Mouse (Mus musculus) heart, embryonic 15.5 days (tissue): ENCODE measurements around the gene Mpzl3. TPM values are rescaled to one million over a fixed set of nuclear protein-coding genes. Genes with fewer than 3 reads are reported as not detected.
A peak's percentile ranks its signal among the peaks of the same experiment; 100 is the strongest.

Experiments
- ATAC-seq: fragments of 200-750 bp; cut with Nextera tagmentation; replicated peaks from 2 replicates; pipeline ENCODE4 v1.8.0; 2017; ENCODE audit warnings: low read depth, moderate TSS enrichment; ENCODE audit not compliant: insufficient number of reproducible peaks, insufficient read depth, low FRiP score
- H3K27ac ChIP-seq: fragments of 300-500 bp; sonication (generic); 2 replicates; pipeline ENCODE4 v1.5.1; 2015; ENCODE audit warnings: mild to moderate bottlenecking, inconsistent platforms
- H3K27me3 ChIP-seq: fragments of 300-500 bp; sonication (generic); 2 replicates; pipeline ENCODE4 v1.6.1; 2015; ENCODE audit warnings: inconsistent platforms
- H3K36me3 ChIP-seq: fragments of 300-500 bp; sonication (generic); 2 replicates; pipeline ENCODE4 v1.6.1; 2015; ENCODE audit warnings: mild to moderate bottlenecking, inconsistent platforms
- H3K4me1 ChIP-seq: fragments of 300-500 bp; sonication (generic); replicated peaks from 2 replicates; pipeline ENCODE4 v1.6.1; 2015; ENCODE audit warnings: inconsistent platforms
- H3K4me2 ChIP-seq: fragments of 300-500 bp; sonication (generic); 2 replicates; pipeline ENCODE4 v1.6.1; 2015; ENCODE audit warnings: inconsistent platforms, mild to moderate bottlenecking, moderate library complexity
- H3K4me3 ChIP-seq: fragments of 300-500 bp; sonication (generic); 2 replicates; pipeline ENCODE4 v1.5.1; 2015; ENCODE audit warnings: mild to moderate bottlenecking, inconsistent platforms
- H3K9ac ChIP-seq: fragments of 300-500 bp; sonication (generic); 2 replicates; pipeline ENCODE4 v1.6.1; 2015; ENCODE audit warnings: mild to moderate bottlenecking, inconsistent platforms
- H3K9me3 ChIP-seq: fragments of 300-500 bp; sonication (generic); replicated peaks from 2 replicates; pipeline ENCODE4 v1.6.1; 2016; ENCODE audit warnings: inconsistent platforms
- WGBS: fragments of 180-500 bp; shearing (Covaris S2); methylation state at CpG from one replicate; pipeline ENCODE4 v1.1.7; 2015; ENCODE audit warnings: mixed read lengths; 5-methylcytosine and 5-hydroxymethylcytosine counted together
- polyA plus RNA-seq: library from polyadenylated mRNA; unstranded; fragments of >200 nt; fragmentation: Nextera tagmentation; extraction: Ambion mirVana; gene quantifications from 2 replicates; pipeline ENCODE4 v1.2.1, GENCODE M21; 2015

Mpzl3 gene
- polyA plus RNA-seq, 1 experiment from 2014 or later, result 1.4 TPM

GRCm38 (mm10) chr9:45122209-45122761, 67.3 kb downstream of the Mpzl3 start:
- Histone ChIP-seq H3K4me1 (peaks cover 12% of the 10 kb centered on the region), H3K4me3 (peak overlapping the region; percentile 29), H3K27ac (peak overlapping the region; percentile 45; the same call in 1 of the 2 replicates), H3K36me3 (no peaks in the 10 kb centered on the region), H3K27me3 (peaks cover 12% of the 10 kb centered on the region; the same call in 1 of the 2 replicates), H3K9me3 (no peaks in the 10 kb centered on the region), H3K9ac (0 out of 2 replicates have a peak overlapping the region, but pooled peaks have one; percentile 28), H3K4me2 (peak overlapping the region; percentile 65)
- ATAC-seq, result peak; percentile 63
- 21% methylated on average over 9 of the region's 9 CpGs for WGBS

- H3K27ac ChIP-seq, result no peak overlapping the region
Observed at GRCm38 (mm10) chr9:45125211-45125610, 70.2 kb downstream of the Mpzl3 start.

GRCm38 (mm10) chr9:45126941-45127340, 72.0 kb downstream of the Mpzl3 start:
- WGBS, result 57% methylated on average over 7 of the region's 7 CpGs
- ATAC-seq, result no peak
- Histone ChIP-seq H3K27ac (no peak overlapping the region), H3K4me3 (no peak overlapping the region), H3K27me3 (peaks cover 20% of the 10 kb centered on the region; the same call in 1 of the 2 replicates), H3K9ac (no peak overlapping the region), H3K4me1 (peaks cover 8% of the 10 kb centered on the region), H3K36me3 (no peaks in the 10 kb centered on the region), H3K4me2 (no peak overlapping the region), H3K9me3 (no peaks in the 10 kb centered on the region)

More at GRCm38 (mm10) chr9:45125211-45125610, 70.2 kb downstream of the Mpzl3 start:
- H3K4me1 ChIP-seq, result peaks cover 9% of the 10 kb centered on the region
- H3K27me3 ChIP-seq, result peaks cover 19% of the 10 kb centered on the region
- WGBS, result 88% methylated on average over 14 of the region's 14 CpGs
- no peak overlapping the region for H3K9ac ChIP-seq
- ATAC-seq, result no peak
- no peak overlapping the region for H3K4me3 ChIP-seq
- H3K4me2 ChIP-seq, result no peak overlapping the region
- H3K36me3 ChIP-seq, result no peaks in the 10 kb centered on the region
- H3K9me3 ChIP-seq, result no peaks in the 10 kb centered on the region

Other genes starting within 250 kb of the Mpzl3 start
- gene Kmt2a, start 173.9 kb upstream of the Mpzl3 start, polyA plus RNA-seq, result 9.3 and 10.1 TPM in 2 replicates
- 1,028 and 1,424 TPM in 2 replicates for gene Atp5l, start 134.4 kb upstream of the Mpzl3 start, polyA plus RNA-seq
- 14.7 and 17.6 TPM in 2 replicates for gene Ube4a, start 89.6 kb upstream of the Mpzl3 start, polyA plus RNA-seq
- gene Cd3g, start 74.8 kb upstream of the Mpzl3 start, polyA plus RNA-seq, result 5.5 and 64.7 TPM in 2 replicates
- 1.4 and 16.0 TPM in 2 replicates for gene Cd3d, start 73.4 kb upstream of the Mpzl3 start, polyA plus RNA-seq
- gene Cd3e, start 45.6 kb upstream of the Mpzl3 start, polyA plus RNA-seq, result 2.9 and 43.3 TPM in 2 replicates
- 1.1 and 7.4 TPM in 2 replicates for gene Mpzl2, start 15.4 kb upstream of the Mpzl3 start, polyA plus RNA-seq
- 0.19 and 0.71 TPM in 2 replicates for gene Jaml, start 24.0 kb downstream of the Mpzl3 start, polyA plus RNA-seq
- gene Scn2b, start 62.6 kb downstream of the Mpzl3 start, polyA plus RNA-seq, result 1.2 and 2.6 TPM in 2 replicates
- 0.16 and 1.2 TPM in 2 replicates for gene Scn4b, start 83.2 kb downstream of the Mpzl3 start, polyA plus RNA-seq
- not detected in 2 replicates for gene BC049352, start 126.8 kb downstream of the Mpzl3 start, polyA plus RNA-seq
- 0.21 and 0.85 TPM in 2 replicates for gene Tmprss4, start 148.9 kb downstream of the Mpzl3 start, polyA plus RNA-seq
- gene Il10ra, start 214.0 kb downstream of the Mpzl3 start, polyA plus RNA-seq, result 0.84 and 1.7 TPM in 2 replicates